Mouse (Mus musculus) spleen, adult 2 months (tissue): Measurements from ENCODE around the gene Clhc1.
A peak's percentile ranks its signal among the peaks of the same experiment; 100 is the strongest.

Experiments used
- CTCF ChIP-seq: fragments of 200-500 bp; IDR thresholded peaks from 2 replicates; pipeline ENCODE4 v1.5.1; 2011; ENCODE audit warnings: mild to moderate bottlenecking, inconsistent platforms; ENCODE audit not compliant: insufficient read depth, insufficient read length, insufficient replicate concordance; ENCODE audit errors: extremely low read depth
- POLR2A ChIP-seq: fragments of 200-500 bp; IDR thresholded peaks from 2 replicates; pipeline ENCODE4 v1.6.1; 2011; ENCODE audit warnings: low read depth, low read length, inconsistent platforms

DNA sequence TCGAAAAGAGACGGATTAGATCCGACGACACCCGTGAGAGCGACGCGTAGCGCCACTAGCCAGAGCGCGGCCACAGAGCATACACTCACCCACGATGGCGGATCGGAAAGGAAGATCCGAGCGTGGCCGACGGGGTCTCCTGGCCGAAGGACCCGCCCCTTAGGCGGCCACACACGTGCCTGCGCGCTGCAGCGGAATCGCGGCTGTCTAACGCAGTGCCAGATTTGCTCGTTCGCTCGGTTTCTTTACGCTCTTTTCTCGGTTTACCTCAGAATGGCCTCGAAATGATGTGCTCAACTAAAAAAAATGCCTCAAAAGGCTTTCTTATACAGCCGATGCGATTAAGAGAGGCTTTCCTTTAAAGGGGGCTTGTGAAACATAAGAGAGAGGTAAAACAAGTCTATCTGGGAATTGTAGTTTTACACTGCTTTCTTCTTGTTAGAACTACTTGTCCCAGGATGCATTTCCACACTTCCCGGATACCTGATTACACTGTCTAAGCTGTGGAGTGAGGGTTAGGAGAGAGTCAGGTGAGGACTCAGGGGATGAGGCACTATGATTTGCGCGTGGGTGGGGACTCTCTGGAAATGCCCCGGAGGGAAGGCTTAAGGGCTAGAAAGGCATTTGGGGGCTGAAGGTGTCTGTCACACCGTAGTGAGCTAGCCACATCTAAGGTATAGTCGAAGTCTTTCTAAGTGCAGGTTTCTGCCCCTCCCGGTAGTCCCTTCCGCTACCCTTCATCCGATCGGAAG lies at the start of gene Clhc1, which contains the start of gene Rps27a:
- TF ChIP-seq CTCF (no peak), POLR2A (peak; percentile 90)
